Mouse (Mus musculus): Measurements from ENCODE around the gene Lcor.

DNA sequence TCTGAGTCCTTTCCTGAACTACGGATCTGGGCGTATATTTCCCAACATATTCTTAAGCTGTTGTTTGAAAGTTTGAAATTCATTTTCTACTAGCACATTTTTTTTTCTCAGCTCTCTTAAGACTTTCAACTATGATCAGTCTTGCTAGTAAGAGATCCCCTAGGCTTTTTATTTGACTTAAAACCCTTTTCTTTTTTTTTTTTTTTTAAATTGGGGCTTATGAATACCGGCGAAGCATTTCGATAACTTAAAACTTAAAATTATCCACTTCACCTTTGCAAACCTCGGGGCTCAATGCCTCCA is 599 bp upstream of the Lcor start:
- TF ChIP-seq POLR2A (IDR thresholded peaks at IDR 0.05; ENCODE audit: low read depth, low read length): no peak
- TF ChIP-seq CTCF (conservative IDR thresholded peaks at IDR 0.05; ENCODE audit: insufficient read depth, insufficient read length, low read depth, low read length): no peak
